In the genomic region with DNA sequence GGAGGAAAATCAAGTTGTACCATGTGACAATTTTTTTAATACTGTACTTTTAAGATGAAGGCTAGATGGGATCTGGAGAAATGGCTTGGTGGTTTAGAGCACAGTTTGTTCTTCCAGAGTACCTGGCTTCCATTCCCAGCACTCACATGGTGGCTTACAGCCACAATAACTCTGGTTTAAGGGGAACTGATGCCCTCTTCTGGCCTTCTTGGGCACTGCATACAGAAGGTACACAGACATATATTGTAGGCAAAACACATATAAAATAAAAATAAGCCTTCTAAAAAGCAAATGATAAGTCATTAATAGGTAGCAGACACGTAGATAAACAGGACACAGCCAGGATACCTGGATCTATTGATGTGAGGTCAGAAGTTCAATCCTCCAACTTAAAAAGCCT, we compare ENCODE assay signal across 17 mouse cellular contexts. TPM values are rescaled to one million over a fixed set of nuclear protein-coding genes. Genes with fewer than 3 reads are reported as not detected.
A peak's percentile ranks its signal among the peaks of the same experiment; 100 is the strongest.
DNase-seq lines count a peak whose midpoint lies in the region; ATAC-seq and TF ChIP-seq lines count a peak whose summit lies in the region.
"Had no signal": no experiment of that assay in that cellular context is flagged by ENCODE, and none has a peak within 500 bp of the region (broad histone marks: within the 10 kb centered on the region; RNA-seq: fewer than 3 reads in every experiment).

No protein-coding gene starts in this region.

- no peak for ATAC-seq in forebrain, postnatal 0 days
- no peak for ATAC-seq in forebrain, embryonic 12.5 days (ENCODE audit: low FRiP score)
- no peak for ATAC-seq in liver, embryonic 14.5 days (ENCODE audit: insufficient read depth)
- no peak for ATAC-seq in liver, embryonic 11.5 days (replicated peaks; ENCODE audit: low FRiP score)
- ATAC-seq in Patski = no peak
- ATAC-seq: forebrain, embryonic 14.5 days; midbrain, embryonic 13.5 days had no signal

- CTCF ChIA-PET in Patski (lab: Charles Lee) = no interaction called here

- POLR2A ChIA-PET in Patski (lab: Charles Lee) = interaction anchor here (0.6 kb wide), 1 partner anchor 10 kb away, joined by 3 read pairs; no protein-coding TSS in a partner anchor

- H3K27me3 ChIP-seq in forebrain, postnatal 0 days (ENCODE audit: insufficient read depth, low read length) = no peaks in the 10 kb centered on the region
- H3K27me3 ChIP-seq in forebrain, embryonic 12.5 days = peaks cover 68% of the 10 kb centered on the region
- H3K27me3 ChIP-seq in liver, embryonic 14.5 days (ENCODE audit: control insufficient read depth, insufficient read depth, low read length) = no peaks in the 10 kb centered on the region
- no peaks in the 10 kb centered on the region for H3K27me3 ChIP-seq in liver, embryonic 11.5 days (replicated peaks; ENCODE audit: control insufficient read depth, insufficient read depth, low read length)
- no peaks in the 10 kb centered on the region for H3K27me3 ChIP-seq in Patski
- H3K27me3 ChIP-seq: embryonic facial prominence, embryonic 15.5 days; limb, embryonic 15.5 days had no signal

- H3K36me3 ChIP-seq in forebrain, postnatal 0 days (ENCODE audit: insufficient read depth) = no peaks in the 10 kb centered on the region
- no peaks in the 10 kb centered on the region for H3K36me3 ChIP-seq in forebrain, embryonic 12.5 days (replicated peaks)
- H3K36me3 ChIP-seq in liver, embryonic 14.5 days (replicated peaks; ENCODE audit: control insufficient read depth, insufficient read depth, low read depth) = no peaks in the 10 kb centered on the region
- no peaks in the 10 kb centered on the region for H3K36me3 ChIP-seq in liver, embryonic 11.5 days (ENCODE audit: control insufficient read depth, insufficient read depth, low read length)
- H3K36me3 ChIP-seq: embryonic facial prominence, embryonic 15.5 days; limb, embryonic 15.5 days had no signal

- no peak overlapping the region for H3K27ac ChIP-seq in forebrain, postnatal 0 days (ENCODE audit: low read depth, low read length)
- H3K27ac ChIP-seq in forebrain, embryonic 12.5 days = no peak overlapping the region
- no peak overlapping the region for H3K27ac ChIP-seq in liver, embryonic 14.5 days
- no peak overlapping the region for H3K27ac ChIP-seq in liver, embryonic 11.5 days (ENCODE audit: low read depth, low read length)
- H3K27ac ChIP-seq: embryonic facial prominence, embryonic 15.5 days; hindbrain, embryonic 14.5 days; limb, embryonic 15.5 days; macrophage had no signal

- WGBS in forebrain, postnatal 0 days = 86% methylated on average over 1 of the region's 1 CpGs
- 84% methylated on average over 1 of the region's 1 CpGs for WGBS in forebrain, embryonic 12.5 days
- WGBS in liver, embryonic 14.5 days (ENCODE audit: insufficient replicate concordance) = 42% methylated on average over 1 of the region's 1 CpGs
- WGBS in liver, embryonic 11.5 days = 67% methylated on average over 1 of the region's 1 CpGs

- TF ChIP-seq EP300 in liver, embryonic 14.5 days (IDR thresholded peaks at IDR 0.05; ENCODE audit: low read depth) = no peak

- no peak for DNase-seq in forebrain, postnatal 0 days
- no peak for DNase-seq in liver, embryonic 14.5 days (ENCODE audit: low read depth in 3 of 3, low spot score in 3 of 3)
- DNase-seq in liver, embryonic 11.5 days (ENCODE audit: low spot score) = no peak
- DNase-seq in 3T3-L1 (ENCODE audit: low read depth, low spot score) (peak; percentile 14), Patski (ENCODE audit: low read depth, low spot score) (no peak)
- DNase-seq in ovary, postnatal 10 days (ENCODE audit: low spot score) = no peak
- DNase-seq in gastrocnemius, adult 18-20 months (ENCODE audit: low spot score) = no peak
- DNase-seq: adrenal gland, adult 8-10 months; cerebellum, adult 9-10 months; heart, adult 18-20 months had no signal

- peak; percentile 42 for TF ChIP-seq CTCF in forebrain, postnatal 0 days (IDR thresholded peaks at IDR 0.05; ENCODE audit: low read depth)
- peak; percentile 30; the same call in 1 of the 2 replicates for TF ChIP-seq CTCF in liver, embryonic 14.5 days (IDR thresholded peaks at IDR 0.05; ENCODE audit: low read depth)
- TF ChIP-seq CTCF in Patski (IDR thresholded peaks at IDR 0.05) = peak; percentile 46

- H3K4me1 ChIP-seq in forebrain, postnatal 0 days (ENCODE audit: insufficient read depth) = peaks cover 10% of the 10 kb centered on the region
- peaks cover 33% of the 10 kb centered on the region for H3K4me1 ChIP-seq in forebrain, embryonic 12.5 days
- H3K4me1 ChIP-seq in liver, embryonic 14.5 days (replicated peaks; ENCODE audit: control insufficient read depth in 2 of 2, insufficient read depth in 2 of 2, low read length in 1 of 2) = no peaks in the 10 kb centered on the region
- no peaks in the 10 kb centered on the region for H3K4me1 ChIP-seq in liver, embryonic 11.5 days (replicated peaks; ENCODE audit: control insufficient read depth, insufficient read depth, low read length)

- in situ Hi-C loops in Patski (cut with MboI; ENCODE audit: low pct_unique_long_range_greater_than_20kb) = no loop called here

- H3K4me2 ChIP-seq in forebrain, postnatal 0 days (ENCODE audit: low read depth) = no peak overlapping the region
- H3K4me2 ChIP-seq in forebrain, embryonic 12.5 days = no peak overlapping the region
- no peak overlapping the region for H3K4me2 ChIP-seq in liver, embryonic 14.5 days (ENCODE audit: low read depth)
- H3K4me2 ChIP-seq in liver, embryonic 11.5 days = no peak overlapping the region
- H3K4me2 ChIP-seq: embryonic facial prominence, embryonic 15.5 days; hindbrain, embryonic 14.5 days; limb, embryonic 15.5 days; midbrain, embryonic 13.5 days had no signal

- no peaks in the 10 kb centered on the region for H3K9me3 ChIP-seq in forebrain, postnatal 0 days (ENCODE audit: low read length)
- H3K9me3 ChIP-seq in forebrain, embryonic 12.5 days = 0 out of 2 replicates have a peak, but pooled peaks cover 6% of the 10 kb centered on the region
- no peaks in the 10 kb centered on the region for H3K9me3 ChIP-seq in liver, embryonic 14.5 days (ENCODE audit: control insufficient read depth, low read length)
- no peaks in the 10 kb centered on the region for H3K9me3 ChIP-seq in liver, embryonic 11.5 days (ENCODE audit: control insufficient read depth, low read length)
- H3K9me3 ChIP-seq: embryonic facial prominence, embryonic 15.5 days; limb, embryonic 15.5 days; midbrain, embryonic 13.5 days had no signal

- H3K9ac ChIP-seq in forebrain, postnatal 0 days = no peak overlapping the region
- H3K9ac ChIP-seq in forebrain, embryonic 12.5 days = no peak overlapping the region
- no peak overlapping the region for H3K9ac ChIP-seq in liver, embryonic 14.5 days (replicated peaks)
- no peak overlapping the region for H3K9ac ChIP-seq in liver, embryonic 11.5 days (ENCODE audit: low read depth, low read length)
- H3K9ac ChIP-seq: embryonic facial prominence, embryonic 15.5 days; hindbrain, embryonic 14.5 days; limb, embryonic 15.5 days; midbrain, embryonic 13.5 days had no signal

- no peak overlapping the region for H3K4me3 ChIP-seq in forebrain, postnatal 0 days (ENCODE audit: low read depth, low read length)
- no peak overlapping the region for H3K4me3 ChIP-seq in forebrain, embryonic 12.5 days (replicated peaks)
- H3K4me3 ChIP-seq in liver, embryonic 14.5 days (ENCODE audit: insufficient read depth in 1 of 2, low read depth in 2 of 2, low read length in 2 of 2) = no peak overlapping the region
- no peak overlapping the region for H3K4me3 ChIP-seq in liver, embryonic 11.5 days (ENCODE audit: low read depth, low read length)
- H3K4me3 ChIP-seq: embryonic facial prominence, embryonic 15.5 days; limb, embryonic 15.5 days; midbrain, embryonic 13.5 days had no signal

RNA-seq across cellular contexts. Expression of a gene that starts 56.3 kb away (rescaled TPM):
- total RNA-seq in forebrain, postnatal 0 days (2014; rRNA removed) = 38.4 and 48.0 TPM in 2 replicates
- 30.8 and 40.7 TPM in 2 replicates for polyA plus RNA-seq in forebrain, postnatal 0 days (2015; fragmentation: Nextera tagmentation; extraction: Ambion mirVana)
- 75.3 and 76.5 TPM in 2 replicates for polyA plus RNA-seq in forebrain, embryonic 12.5 days (2016; fragmentation: Nextera tagmentation; extraction: Ambion mirVana)
- 13.1 and 14.1 TPM in 2 replicates for polyA plus RNA-seq in liver, embryonic 14.5 days (2012; rRNA removed)
- polyA plus RNA-seq in liver, embryonic 14.5 days (2014; fragmentation: Nextera tagmentation; extraction: Ambion mirVana) = 8.8 and 12.8 TPM in 2 replicates
- 36.4 and 41.1 TPM in 2 replicates for polyA plus RNA-seq in liver, embryonic 11.5 days (2014; fragmentation: Nextera tagmentation; extraction: Ambion mirVana)
- 34.1 TPM for polyA plus RNA-seq in Patski (2021)
- 10 to 100 TPM; 20.7 to 22.3 TPM for total RNA-seq in gastrocnemius, adult 18-20 months (2021)
